Mouse (Mus musculus) E14TG2a.4 (cell line): ENCODE measurements at regions not wholly inside any gene's neighbourhood (a gene's known extent, or its start where the extent isn't known, plus 50 kb on each side); places are given as distances from the start of the nearest gene placed in this dataset.

Source experiments
- CTCF ChIP-seq: conservative IDR thresholded peaks from 2 replicates; pipeline ENCODE4 v1.5.1; 2014; ENCODE audit warnings: low read length
- NANOG ChIP-seq: IDR thresholded peaks from 2 replicates; pipeline ENCODE4 v1.6.1; 2014; ENCODE audit warnings: borderline replicate concordance, low read length, mixed read lengths
- POU5F1 ChIP-seq: IDR thresholded peaks from 2 replicates; pipeline ENCODE4 v1.6.1; 2014; ENCODE audit warnings: low read length, borderline replicate concordance

GRCm38 (mm10) chr16:77328628-77329159 is 273.2 kb downstream of the Gm11146 start:
- TF ChIP-seq CTCF, result no peak
- no peak for TF ChIP-seq POU5F1
- no peak for TF ChIP-seq NANOG
